Mouse (Mus musculus) heart, postnatal 0 days (tissue): ENCODE data around the gene Efna5. TPM values are rescaled to one million over a fixed set of nuclear protein-coding genes. Genes with fewer than 3 reads are reported as not detected.

Experiments
- ATAC-seq: fragments of 200-750 bp; cut with Nextera tagmentation; 2 replicates; pipeline ENCODE4 v1.8.0; 2017; ENCODE audit warnings: low read depth, moderate number of reproducible peaks, moderate library complexity; ENCODE audit not compliant: insufficient read depth
- DNase-seq: peaks from one replicate; pipeline ENCODE4 v3.0.0-alpha.2; 2016; ENCODE audit warnings: low spot score
- H3K27ac ChIP-seq: fragments of 300-500 bp; sonication (generic); 2 replicates; pipeline ENCODE4 v1.5.1; 2014; ENCODE audit warnings: low read depth, mild to moderate bottlenecking
- H3K27me3 ChIP-seq: fragments of 300-500 bp; sonication (generic); 2 replicates; pipeline ENCODE4 v1.6.1; 2014; ENCODE audit warnings: low read length, mixed read lengths; ENCODE audit not compliant: control insufficient read depth, insufficient read depth
- H3K36me3 ChIP-seq: fragments of 300-500 bp; sonication (generic); replicated peaks from 2 replicates; pipeline ENCODE4 v1.6.1; 2014; ENCODE audit warnings: low read length, mixed read lengths; ENCODE audit not compliant: control insufficient read depth, insufficient read depth
- H3K4me1 ChIP-seq: fragments of 300-500 bp; sonication (generic); 2 replicates; pipeline ENCODE4 v1.6.1; 2014; ENCODE audit warnings: antibody characterized with exemption; ENCODE audit not compliant: control insufficient read depth, insufficient read depth
- H3K4me2 ChIP-seq: fragments of 300-500 bp; sonication (generic); 2 replicates; pipeline ENCODE4 v1.6.1; 2014; ENCODE audit warnings: low read depth, mild to moderate bottlenecking, low read length, moderate library complexity
- H3K4me3 ChIP-seq: fragments of 300-500 bp; sonication (generic); 2 replicates; pipeline ENCODE4 v1.5.1; 2014; ENCODE audit warnings: low read depth, low read length
- H3K9ac ChIP-seq: fragments of 300-500 bp; sonication (generic); replicated peaks from 2 replicates; pipeline ENCODE4 v1.6.1; 2014; ENCODE audit warnings: low read depth, low read length, mixed read lengths
- H3K9me3 ChIP-seq: fragments of 300-500 bp; sonication (generic); replicated peaks from 2 replicates; pipeline ENCODE4 v1.6.1; 2016; ENCODE audit warnings: low read length; ENCODE audit not compliant: control insufficient read depth
- CTCF ChIP-seq: IDR thresholded peaks from 2 replicates; pipeline ENCODE4 v1.5.1; 2016; ENCODE audit warnings: antibody characterized with exemption, control low read depth, low read depth
- EP300 ChIP-seq: IDR thresholded peaks from 2 replicates; pipeline ENCODE4 v1.6.1; 2016; ENCODE audit warnings: antibody characterized with exemption, low read depth
- WGBS: fragments of 180-500 bp; shearing (Covaris S2); extraction: QIAGEN DNeasy Blood & Tissue Kit; methylation state at CpG from one replicate; pipeline ENCODE4 v1.1.7; 2014; 5-methylcytosine and 5-hydroxymethylcytosine counted together
- polyA plus RNA-seq: library from polyadenylated mRNA; unstranded; fragments of >200 nt; fragmentation: Nextera tagmentation; extraction: Ambion mirVana; gene quantifications from 2 replicates; pipeline ENCODE4 v1.2.1, GENCODE M21; 2015
- total RNA-seq: library from RNA; depleted of rRNA; stranded (reverse); fragments of >200 nt; gene quantifications from 2 replicates; pipeline ENCODE4 v1.2.3, GENCODE M21; 2014; ENCODE audit warnings: low replicate concordance

Efna5 gene
- total and polyA plus RNA-seq, 2 experiments from 2014 or later, result 3.7 to 16.2 TPM

- Histone ChIP-seq H3K27ac (no peak overlapping the region), H3K4me2 (no peak overlapping the region), H3K27me3 (no peaks in the 10 kb centered on the region), H3K36me3 (no peaks in the 10 kb centered on the region), H3K4me3 (no peak overlapping the region), H3K9me3 (no peaks in the 10 kb centered on the region; the same call in 1 of the 2 replicates), H3K4me1 (0 out of 2 replicates have a peak, but pooled peaks cover 1% of the 10 kb centered on the region), H3K9ac (no peak overlapping the region)
- DNase-seq (no peak), ATAC-seq (no peak)
- TF ChIP-seq CTCF (no peak), EP300 (no peak)
- 78% methylated on average over 6 of the region's 6 CpGs for WGBS
Observed at GRCm38 (mm10) chr17:62579618-62580017, 301.5 kb downstream of the Efna5 start.

- DNase-seq (no peak), ATAC-seq (no peak)
- Histone ChIP-seq H3K4me1 (0 out of 2 replicates have a peak, but pooled peaks cover 5% of the 10 kb centered on the region), H3K4me3 (no peak overlapping the region), H3K9ac (no peak overlapping the region), H3K4me2 (no peak overlapping the region), H3K27ac (no peak overlapping the region), H3K9me3 (no peaks in the 10 kb centered on the region), H3K36me3 (no peaks in the 10 kb centered on the region), H3K27me3 (no peaks in the 10 kb centered on the region)
- 71% methylated on average over 9 of the region's 9 CpGs for WGBS
- TF ChIP-seq EP300, result no peak
- TF ChIP-seq CTCF, result no peak
Observed at GRCm38 (mm10) chr17:62574499-62575265, 306.4 kb downstream of the Efna5 start.

- Histone ChIP-seq H3K4me1 (0 out of 2 replicates have a peak, but pooled peaks cover 5% of the 10 kb centered on the region), H3K36me3 (no peaks in the 10 kb centered on the region), H3K4me2 (no peak overlapping the region), H3K9me3 (no peaks in the 10 kb centered on the region), H3K4me3 (no peak overlapping the region), H3K27ac (no peak overlapping the region), H3K9ac (no peak overlapping the region), H3K27me3 (no peaks in the 10 kb centered on the region)
- no peak for DNase-seq
- no peak for ATAC-seq
- 58% methylated on average over 1 of the region's 1 CpGs for WGBS
- TF ChIP-seq CTCF, result no peak
- no peak for TF ChIP-seq EP300
Observed at GRCm38 (mm10) chr17:62570101-62570500, 311.0 kb downstream of the Efna5 start.

- 89% methylated on average over 4 of the region's 4 CpGs for WGBS
- Histone ChIP-seq H3K9ac (no peak overlapping the region), H3K27ac (no peak overlapping the region), H3K27me3 (no peaks in the 10 kb centered on the region), H3K4me2 (no peak overlapping the region), H3K36me3 (no peaks in the 10 kb centered on the region), H3K4me1 (no peaks in the 10 kb centered on the region), H3K9me3 (no peaks in the 10 kb centered on the region), H3K4me3 (no peak overlapping the region)
- DNase-seq (no peak), ATAC-seq (no peak)
- no peak for TF ChIP-seq EP300
- TF ChIP-seq CTCF, result no peak
Observed at GRCm38 (mm10) chr17:62568019-62568418, 313.1 kb downstream of the Efna5 start.

- Histone ChIP-seq H3K9ac (no peak overlapping the region), H3K4me1 (no peaks in the 10 kb centered on the region), H3K27me3 (no peaks in the 10 kb centered on the region), H3K36me3 (no peaks in the 10 kb centered on the region), H3K4me2 (no peak overlapping the region), H3K27ac (no peak overlapping the region), H3K9me3 (no peaks in the 10 kb centered on the region), H3K4me3 (no peak overlapping the region)
- TF ChIP-seq CTCF, result no peak
- TF ChIP-seq EP300, result no peak
- no peak for DNase-seq
- WGBS, result 95% methylated on average over 1 of the region's 1 CpGs
- ATAC-seq, result no peak
Observed at GRCm38 (mm10) chr17:62565632-62566031, 315.5 kb downstream of the Efna5 start.

GRCm38 (mm10) chr17:62562439-62562838 is 318.7 kb downstream of the Efna5 start:
- Histone ChIP-seq H3K4me3 (no peak overlapping the region), H3K27ac (no peak overlapping the region), H3K4me1 (no peaks in the 10 kb centered on the region), H3K9me3 (no peaks in the 10 kb centered on the region), H3K27me3 (no peaks in the 10 kb centered on the region), H3K36me3 (no peaks in the 10 kb centered on the region), H3K4me2 (no peak overlapping the region), H3K9ac (no peak overlapping the region)
- TF ChIP-seq EP300 (no peak), CTCF (no peak)
- ATAC-seq (no peak), DNase-seq (no peak)
- WGBS, result 81% methylated on average over 7 of the region's 7 CpGs
